Mouse (Mus musculus) erythroblast, embryonic 14.5 days (primary cell): ENCODE results near the gene Cux1.

Experiments
- GATA1 ChIP-seq: IDR thresholded peaks from 2 replicates; pipeline ENCODE4 v1.6.1; 2012; ENCODE audit warnings: low read length, inconsistent platforms, mixed read lengths
- TAL1 ChIP-seq: IDR thresholded peaks from 3 replicates; pipeline ENCODE4 v1.6.1; 2012; ENCODE audit warnings: low read length, inconsistent platforms, mixed read lengths

GRCm38 (mm10) chr5:136285106-136285505, 282.2 kb downstream of the Cux1 start:
- TF ChIP-seq GATA1, result no peak
- TF ChIP-seq TAL1, result no peak
